Mouse (Mus musculus) C2C12 (cell line): ENCODE measurements around the gene Trp63.

ENCODE experiments used
- CEBPB ChIP-seq: IDR thresholded peaks from one replicate; pipeline ENCODE4 v1.6.1; 2011; ENCODE audit warnings: low read depth, mild to moderate bottlenecking, control low read depth, moderate library complexity
- CTCF ChIP-seq: IDR thresholded peaks from one replicate; pipeline ENCODE4 v1.5.1; 2011; ENCODE audit not compliant: control insufficient read depth, insufficient read depth, insufficient read length
- FOSL1 ChIP-seq: IDR thresholded peaks from one replicate; pipeline ENCODE4 v1.8.0; 2011; ENCODE audit warnings: mild to moderate bottlenecking, low read length; ENCODE audit not compliant: poor library complexity, insufficient read depth, severe bottlenecking
- MAX ChIP-seq: IDR thresholded peaks from one replicate; pipeline ENCODE4 v1.6.1; 2011; ENCODE audit warnings: mild to moderate bottlenecking, control low read depth
- MYOD1 ChIP-seq: IDR thresholded peaks from one replicate; pipeline ENCODE4 v1.6.1; 2011; ENCODE audit warnings: low read depth; ENCODE audit not compliant: control insufficient read depth, insufficient read length
- MYOG ChIP-seq: IDR thresholded peaks from one replicate; pipeline ENCODE4 v1.6.1; 2011; ENCODE audit not compliant: control insufficient read depth, insufficient read length; ENCODE audit errors: extremely low read depth
- USF1 ChIP-seq: IDR thresholded peaks from one replicate; pipeline ENCODE4 v1.6.1; 2011; ENCODE audit warnings: low read depth, mild to moderate bottlenecking, control low read depth, moderate library complexity

- TF ChIP-seq CTCF (no peak), MAX (no peak), USF1 (no peak), MYOG (no peak), FOSL1 (no peak), MYOD1 (no peak), CEBPB (no peak)
These were observed 100.7 kb downstream of the Trp63 start for GRCm38 (mm10) chr16:25784246-25784645.
